Mouse (Mus musculus) brain, adult 2 months (tissue): ENCODE data around the gene Sema5b.
"Not testable (repeated sequence)": the region's sequence is repeated elsewhere in the genome, so short reads cannot be mapped to it uniquely, and the experiment has no call there.

ENCODE experiments used
- DNase-seq: peaks from one replicate; pipeline ENCODE4 v3.0.0; 2011; ENCODE audit warnings: low read depth, low spot score

Sema5b gene

DNA sequence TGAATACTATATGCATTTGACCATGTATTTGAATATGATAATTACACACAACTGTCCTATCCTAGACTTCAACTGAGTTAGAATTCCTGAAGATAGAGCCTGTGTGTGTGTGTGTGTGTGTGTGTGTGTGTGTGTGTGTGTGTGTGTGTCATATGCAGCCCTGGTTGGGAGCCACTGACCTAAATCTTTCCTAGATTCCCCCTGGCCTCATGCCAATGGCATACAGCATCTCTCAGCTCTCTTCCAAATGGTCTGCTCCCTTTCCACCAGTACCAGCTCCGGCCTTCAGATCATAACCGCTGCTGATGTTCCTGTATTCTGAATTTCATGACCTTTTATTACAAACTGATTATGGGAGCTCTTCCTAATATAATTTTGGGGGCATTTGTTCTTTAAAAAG, 8.4 kb downstream of the Sema5b start:
- peak; percentile 44 for DNase-seq

DNA sequence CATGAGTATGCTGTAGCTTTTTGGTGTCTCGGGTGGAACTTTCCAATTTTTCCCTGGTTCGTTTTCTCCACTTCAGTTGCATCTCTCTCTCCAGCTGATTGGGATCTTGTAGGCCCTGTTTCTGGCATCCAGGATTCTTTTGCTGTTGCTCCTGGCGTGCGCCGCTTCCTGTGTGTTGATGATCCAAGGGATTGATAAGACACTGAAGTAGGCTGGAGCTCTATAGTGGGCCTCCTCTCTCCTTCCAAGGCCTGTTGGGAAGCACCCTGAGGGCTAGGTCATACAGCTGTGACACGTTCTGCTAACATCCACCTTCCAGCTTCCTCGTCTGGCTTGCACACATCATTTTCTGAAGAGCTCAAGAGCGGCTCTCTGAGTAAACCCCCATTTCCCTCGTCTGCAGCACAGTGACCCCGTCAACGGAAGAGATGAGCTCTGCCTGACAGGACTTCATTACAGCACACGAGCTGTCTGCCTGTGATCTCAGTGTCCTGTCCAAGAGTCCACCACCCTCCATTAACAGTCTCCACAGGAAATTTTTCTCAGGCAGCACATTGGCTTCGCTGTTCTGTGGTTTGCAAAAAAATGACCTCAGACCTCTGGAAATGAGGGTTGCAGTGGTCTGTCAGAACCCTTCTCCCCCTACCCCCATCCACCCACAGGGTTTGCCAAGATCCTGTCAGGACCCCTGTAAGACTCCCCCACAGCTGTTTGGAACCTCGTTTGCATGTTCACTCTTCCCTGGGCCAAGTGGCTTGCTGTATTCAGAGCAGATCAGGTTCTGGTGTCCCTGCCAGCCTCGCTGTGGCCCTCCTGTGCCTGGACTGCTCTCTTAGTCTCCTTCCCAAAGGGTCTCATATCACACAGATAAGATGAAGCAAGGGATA, 14.9 kb downstream of the Sema5b start:
- DNase-seq = no peak

DNA sequence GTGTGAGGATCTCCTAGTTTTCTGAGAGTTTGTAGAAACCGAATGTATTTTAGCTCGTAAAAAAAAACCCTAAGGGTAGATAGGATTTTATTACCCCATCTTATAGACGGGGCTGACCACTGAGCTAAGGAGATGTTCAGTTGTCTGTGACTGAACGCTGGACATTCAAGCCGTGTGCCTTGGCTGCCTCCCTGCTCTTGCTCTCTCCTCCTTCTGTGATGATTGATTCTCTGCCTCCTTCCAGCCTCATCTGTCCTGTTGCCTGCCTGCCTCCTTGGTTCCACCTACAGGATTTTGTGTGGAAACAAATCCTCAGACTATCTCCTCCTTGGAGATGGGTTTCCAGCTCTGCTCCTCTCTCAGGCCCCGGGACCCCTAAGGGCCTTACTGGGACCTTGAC, 16.1 kb downstream of the Sema5b start:
- no peak for DNase-seq

DNA sequence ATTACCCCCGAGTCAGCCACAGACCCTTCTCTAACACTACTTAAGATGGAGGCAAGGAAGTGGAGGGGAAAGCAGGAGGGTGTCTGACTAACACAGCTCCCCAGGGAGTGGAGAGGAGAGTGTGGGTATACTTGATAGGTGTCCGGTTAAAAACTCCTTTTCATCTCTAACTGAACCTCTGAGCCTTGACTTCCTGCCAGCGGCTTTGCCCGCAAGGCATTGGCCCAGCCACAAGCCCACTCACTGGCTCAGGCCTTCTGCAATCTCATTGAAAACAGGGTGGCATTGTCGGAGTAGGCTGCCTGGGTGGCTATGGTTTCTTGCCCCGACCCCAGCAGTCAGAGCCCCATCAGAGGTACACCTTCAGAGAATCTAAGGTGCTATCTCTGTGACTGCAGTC, 20.6 kb downstream of the Sema5b start:
- no peak for DNase-seq

DNA sequence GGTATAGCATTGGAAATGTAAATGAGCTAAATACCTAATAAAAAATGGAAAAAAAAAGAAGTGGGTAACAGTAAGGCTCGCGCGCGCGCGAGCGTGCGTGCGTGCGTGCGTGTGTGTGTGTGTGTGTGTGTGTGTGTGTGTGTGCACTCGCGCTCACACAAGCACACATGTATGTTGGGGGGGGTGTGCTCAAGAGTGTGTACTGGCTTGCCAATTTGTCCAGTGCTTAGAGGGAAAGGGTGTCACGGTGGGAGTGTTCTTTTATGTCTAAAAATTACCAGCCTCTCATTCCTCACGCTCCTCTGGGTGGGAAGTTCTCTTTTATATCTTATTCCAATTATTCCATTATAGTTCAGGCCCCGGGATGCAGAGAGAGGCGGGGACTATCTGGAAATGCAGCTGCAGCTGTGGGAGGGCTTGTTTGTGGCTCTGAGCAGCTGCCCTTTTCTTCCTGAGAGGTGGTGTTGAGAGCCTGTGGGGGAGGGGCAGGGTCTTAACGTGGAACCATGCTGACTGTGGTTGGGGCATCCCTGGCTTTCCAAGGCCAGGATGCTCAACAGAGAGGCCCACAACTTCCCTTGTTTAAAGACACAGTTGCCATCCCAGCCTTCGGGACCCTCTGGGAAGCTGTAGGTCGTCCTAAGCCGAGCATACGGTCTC, 23.4 kb downstream of the Sema5b start:
- peak; percentile 27 for DNase-seq

DNA sequence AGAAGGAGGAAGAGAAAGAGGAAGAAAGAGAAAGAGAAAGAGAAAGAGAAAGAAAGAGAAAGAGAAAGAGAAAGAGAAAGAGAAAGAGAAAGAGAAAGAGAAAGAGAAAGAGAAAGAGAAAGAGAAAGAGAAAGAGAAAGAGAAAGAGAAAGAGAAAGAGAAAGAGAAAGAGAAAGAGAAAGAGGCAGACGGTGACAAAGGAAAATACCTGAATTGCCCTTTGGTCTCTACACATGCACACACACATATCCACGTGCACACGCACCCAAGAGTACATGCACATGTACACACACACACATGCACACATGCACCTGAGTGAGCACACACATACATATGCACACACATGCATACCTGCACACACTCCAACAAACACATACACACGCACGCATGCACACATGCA, 24.7 kb downstream of the Sema5b start:
- DNase-seq = not testable (repeated sequence)

DNA sequence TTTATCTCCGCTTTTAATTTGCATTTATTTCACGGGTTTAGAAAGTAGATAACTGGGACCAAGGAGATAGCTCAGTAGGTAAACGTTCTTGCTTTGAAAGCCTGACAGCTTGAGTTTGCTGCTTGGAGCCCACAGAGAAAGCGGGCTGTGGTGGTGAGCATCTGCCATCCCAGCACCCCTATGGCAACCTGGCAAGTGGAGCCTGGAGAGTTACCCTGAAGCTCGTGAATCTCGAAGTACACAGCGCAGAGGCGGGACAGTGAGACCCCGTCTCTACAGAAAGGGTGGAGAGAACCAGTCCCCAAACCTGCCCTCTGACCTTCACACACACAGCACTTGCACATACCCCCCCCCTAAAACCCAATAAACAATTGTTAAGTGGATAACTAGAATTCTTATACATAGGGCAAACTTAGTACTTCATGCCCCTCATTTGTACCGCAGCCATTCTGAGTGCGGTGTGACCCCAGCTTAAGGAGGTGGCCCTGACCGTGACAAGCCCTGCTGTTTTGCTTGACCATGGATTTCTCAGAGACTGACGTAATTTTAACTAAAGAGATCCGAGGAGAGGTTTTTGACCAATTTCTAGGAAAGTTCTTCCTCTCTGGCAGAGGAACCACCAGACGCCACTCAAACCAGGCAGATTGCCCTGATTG, 27.4 kb downstream of the Sema5b start:
- DNase-seq = no peak

DNA sequence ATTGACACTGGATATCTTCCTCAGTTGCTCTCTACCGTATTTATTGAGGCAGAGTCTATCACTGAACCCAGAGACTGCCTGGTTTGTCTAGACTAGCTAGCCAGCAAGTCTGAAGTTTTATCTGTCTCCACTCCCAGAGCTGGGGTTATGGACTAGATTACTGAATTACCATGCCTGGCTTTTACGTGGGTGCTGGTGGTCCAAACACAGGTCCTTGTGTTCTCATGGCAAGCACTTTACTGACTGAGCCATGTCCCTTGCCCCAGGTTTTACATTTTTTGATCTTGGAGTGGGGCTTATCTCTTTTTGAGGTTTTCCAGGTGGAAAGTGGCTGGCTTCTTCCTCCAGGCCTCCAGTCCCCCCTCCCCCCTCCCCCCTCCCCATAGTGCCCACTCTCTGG, 28.4 kb downstream of the Sema5b start:
- no peak for DNase-seq

DNA sequence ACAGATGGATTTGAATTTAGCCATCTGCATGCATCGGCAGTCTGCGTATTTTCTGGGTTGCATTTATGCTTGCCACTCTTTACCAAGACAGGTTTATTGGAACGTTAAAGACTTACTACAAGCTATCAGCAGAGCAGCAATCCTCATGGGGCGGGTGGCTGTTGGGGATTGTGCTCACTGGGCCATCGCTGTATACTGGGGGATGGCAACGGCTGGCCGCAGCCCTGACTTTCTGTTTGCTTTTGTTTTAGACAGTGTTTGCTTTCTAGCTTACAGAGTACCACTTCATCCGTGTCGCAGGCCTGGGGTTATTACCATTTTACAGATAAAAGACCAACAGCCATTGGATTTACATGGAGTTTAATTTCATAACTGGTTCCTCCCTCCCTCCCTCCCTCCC, 28.8 kb downstream of the Sema5b start:
- no peak for DNase-seq

DNA sequence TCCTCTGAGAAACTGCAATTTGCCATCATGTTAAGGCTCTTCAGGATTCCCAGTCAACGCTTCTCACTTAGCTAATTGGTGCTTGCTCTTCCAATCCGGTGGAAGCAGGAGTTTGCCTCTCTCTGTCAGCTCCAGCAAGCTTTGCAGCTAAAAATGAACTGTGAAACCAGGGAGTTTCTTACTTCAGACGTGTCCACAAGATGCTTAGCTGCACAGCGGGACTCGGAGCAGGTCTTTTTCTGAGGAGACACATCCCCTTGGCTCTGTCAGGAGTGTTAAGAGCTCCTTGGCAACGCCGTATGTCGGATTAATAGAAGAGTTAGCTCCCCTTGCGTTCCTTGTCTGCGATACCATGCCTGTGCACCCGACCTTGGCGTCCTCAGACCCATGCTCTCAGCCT, 29.7 kb downstream of the Sema5b start:
- DNase-seq = peak; percentile 78

DNA sequence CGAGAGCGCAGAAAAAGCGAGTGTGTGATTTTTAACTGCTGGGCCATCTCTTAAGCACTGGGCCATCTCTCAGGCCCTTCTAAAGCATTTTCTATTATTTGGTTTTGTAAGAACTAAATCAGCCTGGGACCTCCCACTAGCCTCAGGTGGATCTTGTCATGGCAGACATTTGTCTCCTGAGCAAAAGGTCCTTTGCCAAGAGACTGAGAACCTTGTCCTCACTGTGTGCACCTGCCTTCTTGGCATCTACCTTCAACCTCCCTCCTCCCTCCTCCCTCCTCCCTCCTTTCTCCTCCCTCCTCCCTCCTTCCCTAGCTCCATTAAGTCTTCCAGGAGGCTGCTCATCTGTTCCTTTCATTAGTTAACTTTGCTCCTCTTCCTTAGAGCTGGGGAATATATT, 32.6 kb downstream of the Sema5b start:
- DNase-seq = peak; percentile 70

DNA sequence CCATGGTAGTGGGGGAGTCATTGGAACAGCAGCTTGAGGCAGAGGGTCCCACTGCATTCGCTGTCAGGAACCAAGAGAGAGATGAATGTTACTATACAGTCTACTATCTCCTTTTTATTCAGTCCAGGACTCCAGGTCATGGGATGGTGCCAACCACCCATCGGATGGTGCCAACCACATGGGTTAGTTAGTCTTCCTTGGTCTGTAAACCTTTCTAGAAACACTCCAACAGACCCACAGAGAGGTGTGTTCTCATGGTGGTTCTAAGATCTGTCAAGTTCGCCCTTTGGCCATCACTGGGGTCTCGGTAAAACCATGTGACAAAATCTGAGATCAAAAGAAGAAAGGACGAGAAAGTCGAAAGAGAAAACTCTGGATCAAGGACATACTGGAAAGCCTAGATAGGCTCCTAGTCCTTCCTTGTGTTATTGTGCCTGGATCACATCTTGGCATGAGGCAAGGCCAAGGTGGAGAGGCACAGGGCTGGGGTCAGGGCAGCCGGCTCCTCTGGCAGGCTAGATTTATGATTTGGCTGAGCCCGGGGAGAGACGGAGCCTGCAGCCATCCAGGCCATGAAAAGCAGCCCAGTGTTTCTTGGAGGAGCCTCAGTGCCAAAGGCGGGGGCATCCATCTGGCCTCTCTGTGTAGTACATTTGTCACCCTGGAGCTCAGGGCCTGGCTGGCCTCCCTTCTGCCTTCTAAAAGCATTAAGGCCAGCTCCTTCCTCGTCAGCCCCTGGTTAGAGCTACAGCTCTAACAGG, 36.4 kb downstream of the Sema5b start:
- peak; percentile 97 for DNase-seq

DNA sequence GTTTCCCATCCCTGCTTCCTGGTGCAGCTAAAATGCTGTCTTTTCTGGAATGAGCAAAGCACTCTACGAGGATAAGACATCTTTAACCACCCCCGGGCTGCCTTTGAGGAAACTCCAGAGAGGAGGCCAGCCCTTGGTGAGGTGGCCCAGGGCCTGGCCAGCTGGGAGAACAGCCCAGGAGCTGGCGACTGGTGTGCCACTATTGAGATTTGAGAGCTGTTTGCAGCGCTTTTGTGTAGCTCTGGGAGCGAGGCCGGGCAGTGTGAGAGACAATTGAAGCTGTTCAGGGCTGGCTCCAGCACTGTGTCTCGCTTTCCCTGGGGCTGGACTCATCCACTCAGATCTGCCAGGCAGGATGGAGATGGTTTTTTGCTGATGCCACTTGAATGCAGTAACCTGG, 40.4 kb downstream of the Sema5b start:
- DNase-seq = peak; percentile 52

DNA sequence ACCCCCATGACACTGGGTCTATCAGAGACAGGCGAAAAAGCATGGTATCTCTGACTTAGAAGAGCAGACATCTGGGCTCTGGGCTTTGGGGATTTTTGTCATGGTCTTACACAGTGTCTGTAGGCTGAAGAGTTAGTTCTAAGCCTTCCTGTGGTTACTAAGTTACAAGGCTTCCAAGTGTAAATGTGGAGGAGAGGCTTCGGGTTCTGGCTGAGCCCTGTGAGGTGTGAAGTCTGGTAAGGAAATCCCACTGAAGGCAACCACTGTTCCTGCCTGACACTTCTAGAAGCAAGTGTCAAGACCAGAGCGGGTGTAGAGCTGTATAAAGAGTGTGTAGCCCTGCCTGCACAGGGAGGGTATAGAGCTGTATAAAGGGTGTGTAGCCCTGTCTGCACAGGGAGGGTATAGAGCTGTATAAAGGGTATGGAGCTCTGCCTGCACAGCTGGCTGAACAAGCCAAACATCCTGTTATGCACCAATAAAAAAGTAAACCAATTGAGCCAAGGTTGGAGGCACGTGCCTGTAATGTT, 42.7 kb downstream of the Sema5b start:
- DNase-seq = peak; percentile 58

DNA sequence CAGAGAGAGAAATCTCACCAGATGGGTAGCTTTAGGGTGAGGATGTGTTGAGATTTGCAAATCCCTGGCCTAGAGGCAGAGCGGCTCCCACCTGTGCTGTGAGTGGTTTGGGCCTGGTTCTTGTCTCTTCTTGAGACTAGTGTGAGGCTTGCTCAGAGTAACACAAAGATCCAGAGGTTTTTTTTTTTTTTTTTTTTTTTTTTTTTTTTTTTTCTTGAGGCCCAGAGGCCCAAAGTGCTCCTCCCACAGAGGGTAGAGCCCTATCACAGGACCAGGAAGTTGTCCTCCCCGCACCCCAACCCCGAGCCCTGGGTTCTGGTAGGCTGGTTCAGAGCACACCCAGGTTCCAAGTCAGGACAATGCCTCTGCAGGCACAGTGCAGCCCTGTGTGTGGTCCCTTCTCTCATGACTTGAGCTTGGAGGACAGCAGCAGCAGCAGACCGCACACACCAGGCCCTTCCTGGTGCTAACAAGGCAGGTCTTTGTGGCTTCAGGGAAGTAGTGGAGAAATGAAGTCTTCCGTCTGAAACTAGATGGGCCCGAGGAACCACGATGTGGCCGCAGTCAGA, 44.3 kb downstream of the Sema5b start:
- DNase-seq = no peak

DNA sequence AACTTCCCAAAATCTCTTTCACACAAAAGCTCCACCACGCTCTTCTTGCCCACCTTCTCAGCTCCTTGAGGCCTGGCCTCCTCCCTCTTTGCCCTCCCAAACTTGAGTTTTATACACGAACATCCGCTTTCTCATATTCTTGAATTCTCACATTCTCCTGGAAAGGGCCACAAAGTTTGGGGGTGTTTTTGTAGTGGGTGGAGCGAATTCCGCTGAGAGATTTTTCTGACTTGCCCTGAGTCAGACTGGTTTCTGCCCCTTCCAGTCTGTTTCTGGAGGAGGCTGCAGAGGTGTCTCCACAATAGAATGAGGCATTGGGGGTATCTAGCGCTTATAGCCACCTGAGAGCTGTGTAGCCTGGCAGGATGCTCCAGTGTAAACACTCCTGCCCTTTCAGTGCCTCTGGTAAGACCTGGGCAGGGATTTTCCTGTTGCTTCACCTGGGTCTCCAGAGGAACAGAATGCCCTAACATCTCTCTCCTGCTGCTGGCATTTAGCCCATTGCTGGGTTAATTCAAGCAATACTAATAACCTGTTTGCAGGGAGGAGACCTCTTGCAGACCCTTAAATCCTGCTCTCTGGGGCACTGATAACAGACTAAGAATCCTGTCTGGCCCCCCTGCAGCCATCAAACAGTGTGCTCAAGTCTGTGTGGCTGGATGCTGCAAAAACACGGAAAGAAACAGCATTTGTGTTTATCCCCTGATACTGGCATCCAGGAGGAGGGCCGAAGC, 46.3 kb downstream of the Sema5b start:
- DNase-seq = peak; percentile 50

DNA sequence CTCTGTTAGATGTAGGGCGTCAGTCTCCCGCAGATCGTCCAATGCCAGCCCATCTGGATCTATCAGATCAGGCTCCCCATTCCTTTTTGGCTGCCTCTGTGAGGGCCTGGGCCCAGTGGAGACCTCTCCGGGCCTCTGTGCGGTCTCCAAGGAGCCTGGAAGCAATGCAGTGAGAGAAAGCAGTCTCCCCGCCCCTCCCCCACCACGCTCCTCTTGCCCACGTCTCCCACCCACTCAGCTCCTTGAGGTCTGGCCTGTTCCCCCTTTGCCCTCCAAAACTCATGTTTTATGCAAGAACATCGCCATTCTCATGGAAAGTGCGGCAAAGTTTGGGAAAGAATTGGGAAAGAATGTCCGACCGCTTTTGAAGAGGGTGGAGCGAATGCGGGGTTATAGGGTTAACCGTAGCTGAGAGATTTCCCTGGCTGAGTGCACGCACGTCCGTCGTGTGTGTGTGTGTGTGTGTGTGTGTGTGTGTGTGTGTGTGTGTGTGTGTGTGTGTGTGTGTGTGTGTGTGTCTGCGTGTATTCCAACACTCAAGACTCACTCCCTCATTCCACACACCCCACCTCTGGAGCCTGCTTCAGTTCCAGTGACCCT, 47.0 kb downstream of the Sema5b start:
- DNase-seq = no peak

DNA sequence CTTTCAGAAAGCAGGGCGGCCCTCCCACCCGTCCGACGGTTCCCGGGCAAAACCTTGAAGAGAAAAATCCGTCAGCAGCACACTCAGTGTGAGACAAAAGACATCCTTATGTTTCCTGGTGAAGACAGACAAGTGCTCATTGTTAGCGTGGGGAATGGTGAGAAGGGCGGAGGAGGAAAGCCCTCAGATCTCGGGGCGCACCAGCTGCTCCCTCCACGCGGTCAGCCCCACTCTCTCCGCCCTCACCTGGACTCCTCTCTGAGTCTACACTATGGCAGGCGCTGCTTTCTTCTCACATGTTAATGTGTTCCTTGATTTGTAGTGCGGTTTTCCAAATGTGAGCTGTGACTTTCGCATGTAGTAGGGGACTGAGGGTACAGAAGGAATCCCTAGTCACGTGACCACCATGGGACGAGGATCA, 47.8 kb downstream of the Sema5b start:
- peak; percentile 33 for DNase-seq

DNA sequence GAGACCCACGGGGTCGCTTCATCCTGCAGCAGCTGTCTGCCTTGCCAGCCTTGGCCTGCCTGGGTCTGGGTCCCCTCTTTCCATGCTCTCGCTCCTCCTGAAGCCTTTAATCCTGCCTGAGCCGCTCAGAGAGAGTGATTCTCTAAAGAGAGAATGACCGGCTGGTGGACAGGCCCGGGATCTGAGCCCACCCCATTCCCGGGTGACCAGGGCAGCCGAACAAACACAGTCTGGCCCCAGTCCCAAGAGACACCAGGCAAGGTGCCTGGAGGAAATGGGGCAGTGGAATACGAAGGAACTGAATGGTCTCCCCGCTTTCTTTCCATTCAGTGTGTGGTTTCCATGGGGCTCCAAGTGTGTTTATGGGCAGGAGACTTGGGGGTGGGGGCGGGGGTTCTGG, 50.8 kb downstream of the Sema5b start:
- no peak for DNase-seq
